Mouse (Mus musculus) MEL (cell line): ENCODE measurements around the gene Vangl1. TPM values are rescaled to one million over a fixed set of nuclear protein-coding genes. Genes with fewer than 3 reads are reported as not detected.

Experiments
- DNase-seq: peaks from one replicate; pipeline ENCODE4 v3.0.0; 2011; ENCODE audit warnings: low read depth, low spot score
- H3K27ac ChIP-seq: 2 replicates; pipeline ENCODE4 v1.5.1; 2012; ENCODE audit warnings: low read depth, mild to moderate bottlenecking, control low read depth, low read length, moderate library complexity; ENCODE audit not compliant: control insufficient read depth
- H3K27me3 ChIP-seq, 2 experiments: fragments of 150-350 bp in 1 of 2; sonication (generic) in 1 of 2; 2 replicates each; pipeline ENCODE4 v1.6.1; 2012; ENCODE audit warnings: low read length in 2 of 2, mild to moderate bottlenecking in 2 of 2, improper control_type of control experiment in 1 of 2, moderate library complexity in 1 of 2; ENCODE audit not compliant: insufficient read depth in 2 of 2, control insufficient read depth in 1 of 2
- H3K36me3 ChIP-seq, 2 experiments: 2 replicates each; pipeline ENCODE4 v1.6.1; 2012 to 2014; ENCODE audit warnings: low read length in 2 of 2, improper control_type of control experiment in 1 of 2, inconsistent platforms in 1 of 2, mild to moderate bottlenecking in 1 of 2; ENCODE audit not compliant: insufficient read depth in 2 of 2, control insufficient read depth in 1 of 2
- H3K4me1 ChIP-seq, 2 experiments: fragments of 150-350 bp in 1 of 2; sonication (generic) in 1 of 2; 2 replicates each; pipeline ENCODE4 v1.6.1; 2012; ENCODE audit warnings: low read length in 2 of 2, improper control_type of control experiment in 1 of 2, mild to moderate bottlenecking in 1 of 2; ENCODE audit not compliant: insufficient read depth in 2 of 2, control insufficient read depth in 1 of 2
- H3K4me3 ChIP-seq, 2 experiments: fragments of 150-350 bp in 1 of 2; sonication (generic) in 1 of 2; 2 replicates each; pipeline ENCODE4 v1.5.1; 2012; ENCODE audit warnings: low read depth in 2 of 2, low read length in 2 of 2, mild to moderate bottlenecking in 2 of 2, moderate library complexity in 2 of 2, control low read depth in 1 of 2, improper control_type of control experiment in 1 of 2; ENCODE audit not compliant: control insufficient read depth in 1 of 2, insufficient read depth in 1 of 2
- H3K79me2 ChIP-seq: 2 replicates; pipeline ENCODE4 v1.6.1; 2012; ENCODE audit warnings: mild to moderate bottlenecking, low read length, moderate library complexity; ENCODE audit not compliant: control insufficient read depth, poor library complexity, insufficient read depth
- H3K9ac ChIP-seq: 2 replicates; pipeline ENCODE4 v1.6.1; 2012; ENCODE audit warnings: low read depth, mild to moderate bottlenecking, control low read depth, low read length, moderate library complexity; ENCODE audit not compliant: control insufficient read depth, poor library complexity, severe bottlenecking
- H3K9me3 ChIP-seq: fragments of 150-350 bp; sonication (generic); replicated peaks from 2 replicates; pipeline ENCODE4 v1.6.1; 2012; ENCODE audit warnings: mild to moderate bottlenecking, low read length, improper control_type of control experiment, moderate library complexity; ENCODE audit not compliant: insufficient read depth
- CHD2 ChIP-seq: IDR thresholded peaks from 2 replicates; pipeline ENCODE4 v1.6.1; 2011; ENCODE audit warnings: low read length, improper control_type of control experiment
- CTCF ChIP-seq, 3 experiments: IDR thresholded peaks in 2 of 3; conservative IDR thresholded peaks in 1 of 3; 2 replicates each; pipeline ENCODE4 v1.5.1; 2011 to 2012; ENCODE audit warnings: low read length in 3 of 3, low read depth in 2 of 3, mild to moderate bottlenecking in 2 of 3, improper control_type of control experiment in 1 of 3, inconsistent platforms in 1 of 3, mixed read lengths in 1 of 3, moderate library complexity in 1 of 3; ENCODE audit not compliant: control insufficient read depth in 1 of 3, insufficient read depth in 1 of 3, poor library complexity in 1 of 3, severe bottlenecking in 1 of 3
- E2F4 ChIP-seq: IDR thresholded peaks from 2 replicates; pipeline ENCODE4 v1.6.1; 2011; ENCODE audit warnings: low read depth, low read length, improper control_type of control experiment, borderline replicate concordance
- ELF1 ChIP-seq: IDR thresholded peaks from 2 replicates; pipeline ENCODE4 v1.6.1; 2014; ENCODE audit warnings: low read depth, mild to moderate bottlenecking, inconsistent platforms, low read length, improper control_type of control experiment, moderate library complexity
- EP300 ChIP-seq, 2 experiments: IDR thresholded peaks; 2 replicates each; pipeline ENCODE4 v1.6.1; 2011; ENCODE audit warnings: improper control_type of control experiment in 2 of 2, low read length in 2 of 2, low read depth in 1 of 2, mild to moderate bottlenecking in 1 of 2
- GABPA ChIP-seq: IDR thresholded peaks from 2 replicates; pipeline ENCODE4 v1.6.1; 2012; ENCODE audit warnings: low read depth, mild to moderate bottlenecking, inconsistent platforms, low read length, improper control_type of control experiment, moderate library complexity
- GATA1 ChIP-seq: IDR thresholded peaks from 2 replicates; pipeline ENCODE4 v1.6.1; 2011; ENCODE audit warnings: low read depth, low read length, improper control_type of control experiment
- HCFC1 ChIP-seq: IDR thresholded peaks from 2 replicates; pipeline ENCODE4 v1.6.1; 2012; ENCODE audit warnings: low read depth, mild to moderate bottlenecking, inconsistent platforms, low read length, improper control_type of control experiment, moderate library complexity
- JUND ChIP-seq: IDR thresholded peaks from 2 replicates; pipeline ENCODE4 v1.6.1; 2011; ENCODE audit warnings: low read depth, mild to moderate bottlenecking, improper control_type of control experiment, low read length
- KAT2A ChIP-seq: conservative IDR thresholded peaks from 2 replicates; pipeline ENCODE4 v1.6.1; 2012; ENCODE audit warnings: low read depth, low read length, improper control_type of control experiment, inconsistent platforms
- MAX ChIP-seq: IDR thresholded peaks from 2 replicates; pipeline ENCODE4 v1.6.1; 2011; ENCODE audit warnings: low read length, improper control_type of control experiment
- MEF2A ChIP-seq: IDR thresholded peaks from 2 replicates; pipeline ENCODE4 v1.6.1; 2014; ENCODE audit warnings: low read depth, mild to moderate bottlenecking, inconsistent platforms, low read length, improper control_type of control experiment; ENCODE audit not compliant: poor library complexity, insufficient replicate concordance, severe bottlenecking; ENCODE audit errors: extremely low read depth
- MXI1 ChIP-seq: IDR thresholded peaks from 2 replicates; pipeline ENCODE4 v1.6.1; 2011; ENCODE audit warnings: mild to moderate bottlenecking, low read depth, low read length, improper control_type of control experiment
- MYC ChIP-seq: IDR thresholded peaks from 2 replicates; pipeline ENCODE4 v1.6.1; 2011; ENCODE audit warnings: low read depth, mild to moderate bottlenecking, low read length, improper control_type of control experiment, moderate library complexity
- NELFE ChIP-seq: IDR thresholded peaks from 2 replicates; pipeline ENCODE4 v1.6.1; 2011; ENCODE audit warnings: low read depth, low read length, improper control_type of control experiment
- NRF1 ChIP-seq: IDR thresholded peaks from 2 replicates; pipeline ENCODE4 v1.6.1; 2014; ENCODE audit warnings: low read depth, mild to moderate bottlenecking, inconsistent platforms, low read length, improper control_type of control experiment, moderate library complexity; ENCODE audit not compliant: poor library complexity, insufficient read depth, severe bottlenecking
- POLR2AphosphoS2 ChIP-seq: IDR thresholded peaks from 2 replicates; pipeline ENCODE4 v1.6.1; 2011; ENCODE audit warnings: low read length, improper control_type of control experiment
- POLR2AphosphoS5 ChIP-seq: IDR thresholded peaks from 2 replicates; pipeline ENCODE4 v1.6.1; 2012; ENCODE audit warnings: low read depth, borderline replicate concordance, mild to moderate bottlenecking, inconsistent platforms, low read length, moderate library complexity, mixed read lengths
- RAD21 ChIP-seq: IDR thresholded peaks from 2 replicates; pipeline ENCODE4 v1.6.1; 2011; ENCODE audit warnings: mild to moderate bottlenecking, low read depth, low read length, improper control_type of control experiment
- SIN3A ChIP-seq: IDR thresholded peaks from 2 replicates; pipeline ENCODE4 v1.6.1; 2012; ENCODE audit warnings: low read length, improper control_type of control experiment, inconsistent platforms
- TAL1 ChIP-seq: IDR thresholded peaks from 2 replicates; pipeline ENCODE4 v1.6.1; 2012; ENCODE audit warnings: mild to moderate bottlenecking, inconsistent platforms, low read length, moderate library complexity, mixed read lengths
- TBP ChIP-seq: IDR thresholded peaks from 2 replicates; pipeline ENCODE4 v1.8.0; 2011; ENCODE audit warnings: low read depth, low read length, improper control_type of control experiment
- TCF12 ChIP-seq: IDR thresholded peaks from 2 replicates; pipeline ENCODE4 v1.6.1; 2014; ENCODE audit warnings: low read depth, mild to moderate bottlenecking, inconsistent platforms, low read length, improper control_type of control experiment, moderate library complexity
- UBTF ChIP-seq: IDR thresholded peaks from 2 replicates; pipeline ENCODE4 v1.6.1; 2012; ENCODE audit warnings: low read depth, mild to moderate bottlenecking, inconsistent platforms, low read length, improper control_type of control experiment, moderate library complexity, borderline replicate concordance; ENCODE audit not compliant: insufficient read depth
- USF2 ChIP-seq, 2 experiments: IDR thresholded peaks; 2 replicates each; pipeline ENCODE4 v1.6.1; 2011 to 2012; ENCODE audit warnings: improper control_type of control experiment in 2 of 2, low read length in 2 of 2, borderline replicate concordance in 1 of 2, inconsistent platforms in 1 of 2, low read depth in 1 of 2, mild to moderate bottlenecking in 1 of 2; ENCODE audit not compliant: insufficient read depth in 1 of 2
- ZKSCAN1 ChIP-seq: IDR thresholded peaks from 2 replicates; pipeline ENCODE4 v1.6.1; 2012; ENCODE audit warnings: low read depth, mild to moderate bottlenecking, inconsistent platforms, low read length, improper control_type of control experiment, moderate library complexity
- ZNF384 ChIP-seq: IDR thresholded peaks from 2 replicates; pipeline ENCODE4 v1.6.1; 2012; ENCODE audit warnings: low read depth, mild to moderate bottlenecking, inconsistent platforms, low read length, improper control_type of control experiment
- polyA plus RNA-seq, 2 experiments: library from polyadenylated mRNA; stranded (reverse) in 1 of 2; unstranded in 1 of 2; fragments of >175 nt in 1 of 2; fragments of >200 nt in 1 of 2; gene quantifications; 2 replicates each; pipeline versions ENCODE4 v1.2.1 to v1.2.4; 2012; ENCODE audit warnings: low replicate concordance in 2 of 2, low read depth in 1 of 2; ENCODE audit not compliant: insufficient read length in 2 of 2, insufficient read depth in 1 of 2, missing spikeins in 1 of 2
- total RNA-seq: library from RNA; depleted of rRNA; stranded (reverse); fragments of 300-350 nt; gene quantifications from 2 replicates; pipeline ENCODE4 v1.2.3, GENCODE M21; 2012

Vangl1 gene
- total and polyA plus RNA-seq, 3 experiments = 6.5 to 15.1 TPM; not detected in 1

DNA sequence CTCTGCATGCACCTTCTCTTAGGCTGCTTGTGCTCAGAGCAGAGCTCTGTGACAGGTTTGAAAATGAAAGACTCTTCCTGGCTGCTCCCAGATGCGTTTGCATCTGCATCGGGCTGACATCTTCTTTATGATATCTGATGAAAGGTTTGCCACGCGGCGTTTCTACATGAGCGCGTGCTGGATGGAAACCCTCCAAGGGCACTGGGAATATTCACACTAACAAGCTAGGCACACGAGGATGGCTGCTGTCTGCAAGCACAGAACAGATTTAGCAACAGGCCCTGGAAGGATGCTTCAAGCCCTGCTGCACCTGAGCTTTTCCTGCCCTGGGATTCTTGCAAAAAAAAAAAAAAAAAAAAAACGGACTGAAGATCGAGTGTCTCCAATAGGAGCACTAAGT lies 67.3 kb downstream of the Vangl1 start:
- H3K9me3 ChIP-seq = no peaks in the 10 kb centered on the region
- no peaks in the 10 kb centered on the region for H3K79me2 ChIP-seq
- no peaks in the 10 kb centered on the region for H3K36me3 ChIP-seq
- no peaks in the 10 kb centered on the region for H3K4me1 ChIP-seq
- no peak for DNase-seq
- H3K27ac ChIP-seq = no peak overlapping the region
- no peaks in the 10 kb centered on the region for H3K27me3 ChIP-seq
- H3K4me3 ChIP-seq = no peak overlapping the region
- H3K9ac ChIP-seq = no peak overlapping the region
- TF ChIP-seq TAL1 = no peak
- TF ChIP-seq GATA1 = no peak
- TF ChIP-seq ELF1 = no peak
- TF ChIP-seq NRF1 = no peak
- no peak for TF ChIP-seq ZNF384
- TF ChIP-seq POLR2AphosphoS5 = no peak
- TF ChIP-seq MEF2A = no peak
- no peak for TF ChIP-seq SIN3A
- TF ChIP-seq UBTF = no peak
- TF ChIP-seq E2F4 = no peak
- no peak for TF ChIP-seq RAD21
- no peak for TF ChIP-seq JUND
- TF ChIP-seq CHD2 = no peak
- TF ChIP-seq HCFC1 = no peak
- no peak for TF ChIP-seq NELFE
- TF ChIP-seq USF2 (IDR thresholded peaks at IDR 0.05; ENCODE audit: borderline replicate concordance in 1 of 2, insufficient read depth in 1 of 2, low read depth in 1 of 2, low read length in 2 of 2) = no peak

DNA sequence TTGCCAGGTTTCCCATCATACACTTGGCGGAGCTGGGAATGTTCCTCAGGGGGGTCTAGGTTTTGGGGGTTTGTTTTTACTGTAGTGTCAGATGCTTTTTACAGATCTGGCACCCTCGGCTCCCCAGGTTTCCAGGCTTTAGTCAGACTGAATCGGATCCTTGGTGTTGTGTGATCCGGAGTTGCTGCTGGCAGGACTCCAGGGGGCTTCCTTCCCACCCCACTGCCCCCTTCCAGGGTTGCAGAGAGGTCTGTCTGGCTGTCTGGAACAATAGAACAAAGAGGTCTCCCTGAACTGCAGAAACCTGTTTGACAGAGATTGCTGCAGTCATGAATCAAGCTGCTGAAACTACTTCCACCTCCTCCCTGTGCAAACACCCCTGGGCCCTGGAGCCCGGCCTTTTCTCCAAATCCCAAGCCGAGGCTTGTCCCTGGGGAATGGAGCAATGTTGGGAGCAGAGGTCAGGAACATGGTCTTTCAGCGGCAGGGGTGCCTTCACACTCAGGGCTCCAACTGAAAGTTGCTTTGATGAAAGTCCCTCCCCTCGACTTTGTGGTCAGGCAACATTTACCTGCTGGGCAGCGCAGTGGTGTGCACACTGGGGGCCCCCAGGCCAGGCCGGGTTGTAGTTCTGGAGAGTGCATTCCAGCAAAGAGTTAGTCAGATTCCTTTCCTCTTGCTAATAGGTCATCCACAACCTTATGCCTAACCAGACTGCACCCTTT lies 68.9 kb downstream of the Vangl1 start:
- TF ChIP-seq TCF12 = no peak
- no peak for TF ChIP-seq TBP
- TF ChIP-seq CTCF (IDR thresholded peaks at IDR 0.05 in 2 of 3, conservative IDR thresholded peaks at IDR 0.05 in 1 of 3; ENCODE audit: control insufficient read depth in 1 of 3, insufficient read depth in 1 of 3, low read depth in 2 of 3, low read length in 3 of 3, poor library complexity in 1 of 3, severe bottlenecking in 1 of 3) = no peak
- no peak for TF ChIP-seq SIN3A
- TF ChIP-seq ZKSCAN1 = no peak
- no peak for TF ChIP-seq USF2 (IDR thresholded peaks at IDR 0.05; ENCODE audit: borderline replicate concordance in 1 of 2, insufficient read depth in 1 of 2, low read depth in 1 of 2, low read length in 2 of 2)
- TF ChIP-seq UBTF = no peak
- TF ChIP-seq MYC = no peak
- TF ChIP-seq E2F4 = no peak
- TF ChIP-seq MAX = no peak
- no peak for TF ChIP-seq ZNF384
- TF ChIP-seq GABPA = no peak
- no peak for TF ChIP-seq KAT2A
- no peak for TF ChIP-seq TAL1
- no peak for TF ChIP-seq EP300 (IDR thresholded peaks at IDR 0.05; ENCODE audit: low read depth in 1 of 2, low read length in 2 of 2)
- TF ChIP-seq POLR2AphosphoS2 = no peak
- TF ChIP-seq MXI1 = no peak
- Histone ChIP-seq H3K27me3 (no peaks in the 10 kb centered on the region), H3K9me3 (no peaks in the 10 kb centered on the region)

More for the DNA sequence above, 68.9 kb downstream of the Vangl1 start:
- H3K36me3 ChIP-seq = no peaks in the 10 kb centered on the region
- H3K27ac ChIP-seq = no peak overlapping the region
- no peak for DNase-seq
- H3K4me1 ChIP-seq = no peaks in the 10 kb centered on the region
- H3K79me2 ChIP-seq = no peaks in the 10 kb centered on the region
- H3K9ac ChIP-seq = no peak overlapping the region
- H3K4me3 ChIP-seq = no peak overlapping the region
